Mouse (Mus musculus): ENCODE results near the gene Trib2. TPM values are rescaled to one million over a fixed set of nuclear protein-coding genes. Genes with fewer than 3 reads are reported as not detected.

Trib2 gene
- total RNA-seq, 1 experiment from 2014 or later: 9.3 TPM

DNA sequence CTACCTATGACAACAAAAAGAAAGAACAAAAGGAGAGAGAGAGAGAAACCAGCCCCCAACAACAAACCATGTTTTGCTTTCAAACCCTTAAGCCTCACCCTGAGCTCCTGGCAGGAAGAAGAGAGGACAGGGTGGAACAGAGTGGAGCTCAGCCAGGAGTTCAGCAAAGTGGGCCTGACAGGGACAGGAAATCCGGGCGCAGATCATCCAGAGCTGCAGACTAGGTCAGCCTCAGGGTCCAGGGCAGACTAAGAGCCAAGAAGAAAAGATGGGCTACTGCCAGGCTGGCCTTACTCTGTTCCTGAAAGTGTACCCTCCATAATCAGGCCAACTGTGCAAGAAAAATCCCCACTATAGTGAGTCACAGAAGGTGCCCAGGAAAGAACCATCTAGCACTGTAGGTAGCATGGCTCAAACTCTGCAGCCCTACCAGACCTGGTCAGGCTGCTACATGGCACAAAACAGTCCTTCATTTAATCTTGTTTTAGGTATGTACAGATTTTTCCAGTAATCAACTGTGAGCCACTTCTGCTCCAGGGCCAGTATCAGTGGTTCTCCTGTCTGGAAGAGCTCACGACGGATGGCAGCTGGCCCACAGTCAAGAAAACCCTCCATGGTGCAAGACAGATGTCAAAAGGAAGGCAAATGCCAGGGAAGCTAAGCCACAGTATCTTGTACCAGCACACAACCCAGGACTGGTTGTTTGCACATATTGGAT, 16.4 kb downstream of the Trib2 start:
- no peak for ATAC-seq (replicated peaks in 1 of 2; ENCODE audit: insufficient read depth in 1 of 2, low FRiP score in 2 of 2, low TSS enrichment in 1 of 2, low read depth in 1 of 2, poor library complexity in 2 of 2, severe bottlenecking in 2 of 2)

DNA sequence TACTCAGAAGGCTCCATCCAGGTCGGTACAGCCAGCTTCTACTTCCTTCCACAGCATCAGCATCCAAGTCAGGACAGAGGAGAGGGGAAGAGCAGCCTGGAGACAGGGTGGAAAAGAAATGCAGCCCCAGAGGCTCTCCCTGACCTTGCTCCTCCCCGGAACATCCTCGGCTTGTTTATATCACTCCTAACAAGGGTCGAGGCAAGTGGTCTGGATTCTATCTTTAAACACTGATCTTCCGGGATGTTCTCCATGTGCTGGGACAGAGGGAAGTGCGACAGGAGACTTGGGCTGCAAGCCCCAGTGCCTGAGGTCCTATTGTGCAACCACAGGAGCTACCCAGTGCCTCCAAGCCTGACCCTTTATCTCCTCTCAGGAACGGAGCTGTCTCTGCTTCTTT, 18.7 kb downstream of the Trib2 start:
- ATAC-seq (replicated peaks in 1 of 2; ENCODE audit: insufficient read depth in 1 of 2, low FRiP score in 2 of 2, low TSS enrichment in 1 of 2, low read depth in 1 of 2, poor library complexity in 2 of 2, severe bottlenecking in 2 of 2): no peak

DNA sequence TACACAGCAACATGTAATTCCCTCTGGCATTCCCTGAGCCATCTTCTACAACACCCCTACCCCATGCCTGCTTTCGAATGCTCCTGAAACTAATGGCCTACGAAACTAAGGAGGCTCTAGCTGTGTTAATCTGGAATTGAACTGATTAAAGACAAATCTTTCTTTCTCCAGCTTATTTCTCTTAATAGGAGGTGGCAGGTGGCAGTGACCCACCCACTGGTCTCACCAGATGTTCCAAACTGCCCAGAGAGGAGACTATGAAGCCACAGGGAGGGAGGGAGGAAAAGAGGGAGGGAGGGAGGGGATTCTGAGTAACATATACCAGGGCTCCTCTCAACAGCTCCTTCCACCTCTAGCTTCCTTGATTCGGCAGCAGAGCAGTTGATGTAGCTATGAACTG, 20.8 kb downstream of the Trib2 start:
- no peak for ATAC-seq (replicated peaks in 1 of 2; ENCODE audit: insufficient read depth in 1 of 2, low FRiP score in 2 of 2, low TSS enrichment in 1 of 2, low read depth in 1 of 2, poor library complexity in 2 of 2, severe bottlenecking in 2 of 2)

DNA sequence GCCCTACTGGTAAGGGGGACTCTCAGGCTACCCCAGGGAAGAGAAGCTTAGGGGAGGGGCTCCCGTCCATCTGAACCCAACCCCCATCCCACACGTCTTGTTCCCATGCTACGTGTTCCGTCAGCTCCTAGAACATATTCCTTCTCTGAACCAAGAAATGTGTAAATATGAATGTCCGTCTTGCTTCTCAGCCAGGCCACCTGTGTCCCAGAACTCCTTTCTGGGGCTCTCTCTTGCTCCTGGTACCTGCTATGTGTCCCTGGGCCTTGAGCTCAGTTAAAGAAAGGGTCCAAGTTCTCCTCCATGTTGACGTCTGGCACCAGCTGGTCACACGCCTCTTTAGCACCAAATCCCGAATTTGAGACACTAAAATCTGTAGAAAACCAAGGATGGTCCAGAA, 23.4 kb downstream of the Trib2 start:
- ATAC-seq (replicated peaks in 1 of 2; ENCODE audit: insufficient read depth in 1 of 2, low FRiP score in 2 of 2, low TSS enrichment in 1 of 2, low read depth in 1 of 2, poor library complexity in 2 of 2, severe bottlenecking in 2 of 2): no peak

DNA sequence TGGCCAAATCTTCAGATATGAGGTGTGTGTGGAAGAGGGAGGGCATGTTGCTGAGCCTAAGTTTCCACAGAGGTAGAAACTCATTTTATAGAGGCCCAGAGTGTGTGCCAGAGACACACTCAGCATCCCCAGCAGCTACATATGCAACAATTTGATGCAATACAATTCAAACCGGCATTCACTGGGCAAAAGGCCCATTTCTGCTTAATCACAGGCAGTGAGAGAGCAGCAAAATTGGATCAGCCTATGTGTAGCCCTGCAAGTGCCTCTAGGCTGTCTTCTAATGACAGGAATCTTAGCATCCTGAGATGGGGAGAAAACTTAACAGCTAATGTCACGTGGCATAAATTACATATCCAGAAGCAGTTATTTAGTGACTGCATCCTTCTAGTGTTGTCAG, 26.5 kb downstream of the Trib2 start:
- ATAC-seq (replicated peaks in 1 of 2; ENCODE audit: insufficient read depth in 1 of 2, low FRiP score in 2 of 2, low TSS enrichment in 1 of 2, low read depth in 1 of 2, poor library complexity in 2 of 2, severe bottlenecking in 2 of 2): no peak

DNA sequence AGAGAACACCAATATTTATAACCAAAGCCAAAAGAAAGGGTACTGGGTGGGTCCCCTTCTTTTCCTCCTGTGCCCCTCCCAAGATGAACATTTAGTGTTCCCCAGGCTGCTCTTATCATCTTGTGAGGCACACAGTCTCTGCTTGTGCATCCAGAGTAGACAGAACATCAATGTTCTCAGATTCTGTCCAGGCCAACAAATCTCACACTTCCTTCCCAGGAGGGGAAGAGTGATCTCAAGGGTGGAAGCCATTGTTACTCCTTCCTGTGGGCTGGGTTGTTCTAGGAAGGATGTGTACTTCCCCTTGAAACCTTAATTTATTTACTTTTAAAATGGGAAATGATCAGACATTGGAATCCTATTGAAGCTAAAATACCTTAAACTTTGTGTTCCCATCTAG, 39.7 kb downstream of the Trib2 start:
- no peak for ATAC-seq (replicated peaks in 1 of 2; ENCODE audit: insufficient read depth in 1 of 2, low FRiP score in 2 of 2, low TSS enrichment in 1 of 2, low read depth in 1 of 2, poor library complexity in 2 of 2, severe bottlenecking in 2 of 2)

DNA sequence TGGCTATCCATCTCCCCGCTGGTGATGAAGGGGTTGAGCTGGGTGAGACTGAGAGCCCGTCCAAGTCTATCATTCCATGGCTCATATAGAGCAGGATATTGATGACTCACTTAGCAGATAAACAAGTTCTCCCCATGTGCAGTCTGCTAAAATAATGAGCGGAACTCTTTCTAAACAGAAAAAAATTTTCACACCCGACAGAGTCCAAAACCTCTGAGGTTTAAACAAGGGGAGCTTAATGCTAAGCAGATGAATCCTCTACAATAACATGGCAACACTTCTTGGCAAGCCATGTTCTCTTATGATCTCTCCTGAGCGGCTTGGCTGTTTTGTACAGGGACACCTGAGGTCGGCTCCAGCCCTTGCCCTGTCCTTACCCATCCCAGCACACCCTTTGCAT, 45.0 kb downstream of the Trib2 start:
- ATAC-seq (replicated peaks in 1 of 2; ENCODE audit: insufficient read depth in 1 of 2, low FRiP score in 2 of 2, low TSS enrichment in 1 of 2, low read depth in 1 of 2, poor library complexity in 2 of 2, severe bottlenecking in 2 of 2): no peak

DNA sequence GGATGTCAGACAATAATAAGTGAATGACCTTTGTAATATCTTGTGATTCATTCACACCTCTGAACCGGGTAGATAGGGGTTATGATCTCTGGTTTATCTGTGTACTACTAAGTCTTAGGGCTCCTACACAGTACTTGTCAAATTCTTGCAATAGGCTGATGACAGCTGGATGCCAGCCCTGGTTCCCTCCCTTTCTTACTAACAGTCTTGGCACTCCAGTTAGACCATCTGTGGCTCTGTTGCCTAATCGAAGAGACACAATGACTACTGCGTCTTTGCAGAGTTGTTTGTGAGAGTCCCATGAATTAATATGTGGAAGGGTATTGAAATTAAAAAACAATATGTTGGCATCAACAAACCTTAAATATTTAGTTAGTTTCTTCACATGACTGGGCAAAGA, 48.2 kb downstream of the Trib2 start:
- no peak for ATAC-seq (replicated peaks in 1 of 2; ENCODE audit: insufficient read depth in 1 of 2, low FRiP score in 2 of 2, low TSS enrichment in 1 of 2, low read depth in 1 of 2, poor library complexity in 2 of 2, severe bottlenecking in 2 of 2)

DNA sequence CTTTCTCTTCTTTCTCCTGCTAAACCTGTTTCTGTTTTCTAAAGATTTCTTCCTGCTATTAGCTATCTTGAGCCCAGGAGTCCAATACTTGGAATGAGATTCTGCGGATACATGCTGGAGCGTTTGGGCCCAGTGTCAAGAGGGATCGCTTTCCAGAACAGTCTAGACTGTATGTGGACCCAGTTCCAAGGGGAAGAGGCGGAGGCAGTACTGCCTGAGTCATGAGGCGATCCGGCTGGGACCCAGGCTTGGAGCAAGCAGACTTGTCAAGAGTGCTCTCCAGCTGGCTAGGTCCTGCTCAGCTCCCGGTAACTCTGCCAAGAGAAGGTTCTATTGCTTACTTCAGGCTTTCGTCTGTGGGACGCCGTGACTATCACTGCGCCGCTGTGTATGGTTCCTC, 50.7 kb downstream of the Trib2 start:
- no peak for ATAC-seq (replicated peaks in 1 of 2; ENCODE audit: insufficient read depth in 1 of 2, low FRiP score in 2 of 2, low TSS enrichment in 1 of 2, low read depth in 1 of 2, poor library complexity in 2 of 2, severe bottlenecking in 2 of 2)

DNA sequence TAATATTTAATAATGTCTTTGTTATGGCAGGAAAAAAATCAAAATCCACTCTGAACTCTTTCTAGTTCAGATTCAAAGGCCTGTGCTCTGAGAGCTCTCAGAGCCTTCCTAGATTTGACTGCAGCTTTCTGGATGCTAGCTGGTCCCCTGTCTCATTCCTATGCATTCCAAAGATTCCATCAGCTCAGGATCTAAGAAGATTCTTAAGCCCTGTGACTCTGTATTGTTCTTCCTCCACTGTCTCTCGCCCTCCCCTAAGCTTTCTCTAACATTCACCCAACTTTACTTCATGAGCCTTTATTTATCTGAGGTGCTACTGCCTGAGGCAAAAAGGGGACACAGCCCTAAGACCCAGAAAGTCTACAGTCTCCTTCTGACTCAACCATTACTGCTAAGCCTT, 51.5 kb downstream of the Trib2 start:
- no peak for ATAC-seq (replicated peaks in 1 of 2; ENCODE audit: insufficient read depth in 1 of 2, low FRiP score in 2 of 2, low TSS enrichment in 1 of 2, low read depth in 1 of 2, poor library complexity in 2 of 2, severe bottlenecking in 2 of 2)

DNA sequence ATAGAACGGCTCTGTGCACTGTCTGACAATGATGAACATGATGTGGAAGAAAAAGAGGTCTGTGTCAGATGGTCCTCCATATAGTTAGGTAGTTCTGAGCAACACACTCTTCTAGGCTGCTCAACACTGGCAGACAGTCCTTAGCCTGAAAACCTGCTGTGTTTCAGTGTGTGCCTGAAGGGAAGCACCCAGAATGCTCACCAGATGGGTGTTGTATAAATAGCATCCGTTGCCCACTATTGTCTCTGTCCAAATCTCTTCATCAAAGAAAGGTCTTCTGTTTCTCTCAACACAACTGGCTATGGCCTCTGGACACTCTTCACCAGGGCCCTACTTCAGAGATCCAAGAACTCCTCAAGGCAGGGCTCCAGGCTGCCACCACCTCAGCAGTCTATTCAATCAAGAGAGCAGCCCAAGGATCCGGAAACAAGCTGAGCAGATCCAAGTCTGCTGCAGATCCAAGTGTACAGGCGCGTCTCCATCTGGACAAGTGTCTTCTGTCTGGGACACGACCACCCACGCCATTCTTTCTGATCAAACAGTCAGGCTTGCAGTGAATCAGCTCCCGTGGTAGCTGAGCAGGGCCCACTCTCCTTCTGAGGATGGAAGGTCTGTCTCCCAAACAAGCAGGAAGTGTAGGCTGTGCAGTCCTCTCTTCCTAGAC, 55.1 kb downstream of the Trib2 start:
- no peak for ATAC-seq (replicated peaks in 1 of 2; ENCODE audit: insufficient read depth in 1 of 2, low FRiP score in 2 of 2, low TSS enrichment in 1 of 2, low read depth in 1 of 2, poor library complexity in 2 of 2, severe bottlenecking in 2 of 2)

DNA sequence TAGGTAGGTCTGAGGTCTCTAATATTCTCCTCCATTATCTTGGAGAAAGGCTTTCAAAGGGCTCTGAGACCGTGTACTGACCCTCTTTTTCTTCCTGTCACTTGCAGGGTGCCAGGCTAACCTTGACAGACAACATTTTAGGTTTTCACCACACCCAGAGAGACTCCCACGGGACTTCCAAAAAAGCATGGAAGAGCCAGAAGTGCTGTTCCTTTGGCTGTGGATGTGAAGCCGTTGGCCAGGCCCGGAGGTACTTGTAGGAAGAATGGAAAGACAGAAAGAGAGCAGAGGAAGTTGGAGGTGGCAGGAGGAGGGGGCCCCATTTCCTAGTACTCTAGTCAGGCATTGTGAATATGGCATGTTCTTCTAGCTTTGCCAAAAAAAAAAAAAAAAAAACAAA, 56.0 kb downstream of the Trib2 start:
- ATAC-seq (replicated peaks in 1 of 2; ENCODE audit: insufficient read depth in 1 of 2, low FRiP score in 2 of 2, low TSS enrichment in 1 of 2, low read depth in 1 of 2, poor library complexity in 2 of 2, severe bottlenecking in 2 of 2): no peak

DNA sequence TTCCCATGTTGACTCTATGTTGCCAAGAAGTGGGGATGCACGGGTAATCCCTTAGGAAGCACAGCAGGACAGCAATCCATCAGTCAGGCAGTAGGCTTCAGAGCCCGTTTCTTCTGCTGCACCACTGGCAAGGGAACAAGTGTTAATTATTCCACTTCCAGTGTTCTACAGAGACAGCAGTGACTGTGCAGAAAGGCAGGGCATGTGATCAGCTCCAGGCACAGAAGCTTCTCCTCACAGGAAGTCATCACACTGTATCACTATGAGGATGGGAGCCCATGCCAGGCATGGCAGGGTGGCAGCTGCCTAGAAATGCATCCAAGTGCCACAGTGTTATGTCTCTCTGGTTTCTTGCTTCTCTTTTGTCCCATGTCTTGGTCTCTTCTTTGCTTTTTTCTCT, 57.9 kb downstream of the Trib2 start:
- 0 out of 4 replicates have a peak, but pooled peaks of 1 of the 2 experiments have one; percentile 32 for ATAC-seq (replicated peaks in 1 of 2; ENCODE audit: insufficient read depth in 1 of 2, low FRiP score in 2 of 2, low TSS enrichment in 1 of 2, low read depth in 1 of 2, poor library complexity in 2 of 2, severe bottlenecking in 2 of 2)

DNA sequence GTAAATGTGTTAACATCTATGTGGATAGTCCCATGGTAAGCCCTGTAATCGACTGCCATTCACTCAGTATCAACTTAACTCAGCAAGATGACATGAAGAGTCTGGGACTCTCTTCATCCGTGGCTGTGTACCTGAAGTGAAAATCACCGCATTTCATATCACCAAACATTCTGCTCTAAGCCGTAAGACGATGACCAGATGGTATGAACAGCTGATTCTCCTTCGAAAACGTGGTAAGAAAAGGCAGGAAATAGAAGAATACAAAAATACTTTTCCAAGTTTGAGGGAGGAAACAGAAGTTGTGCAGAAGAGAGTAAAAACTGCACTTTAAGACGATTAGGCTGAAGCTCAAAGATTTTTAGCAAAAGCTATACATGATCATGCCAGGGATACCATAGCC, 59.4 kb downstream of the Trib2 start:
- ATAC-seq (replicated peaks in 1 of 2; ENCODE audit: insufficient read depth in 1 of 2, low FRiP score in 2 of 2, low TSS enrichment in 1 of 2, low read depth in 1 of 2, poor library complexity in 2 of 2, severe bottlenecking in 2 of 2): no peak

DNA sequence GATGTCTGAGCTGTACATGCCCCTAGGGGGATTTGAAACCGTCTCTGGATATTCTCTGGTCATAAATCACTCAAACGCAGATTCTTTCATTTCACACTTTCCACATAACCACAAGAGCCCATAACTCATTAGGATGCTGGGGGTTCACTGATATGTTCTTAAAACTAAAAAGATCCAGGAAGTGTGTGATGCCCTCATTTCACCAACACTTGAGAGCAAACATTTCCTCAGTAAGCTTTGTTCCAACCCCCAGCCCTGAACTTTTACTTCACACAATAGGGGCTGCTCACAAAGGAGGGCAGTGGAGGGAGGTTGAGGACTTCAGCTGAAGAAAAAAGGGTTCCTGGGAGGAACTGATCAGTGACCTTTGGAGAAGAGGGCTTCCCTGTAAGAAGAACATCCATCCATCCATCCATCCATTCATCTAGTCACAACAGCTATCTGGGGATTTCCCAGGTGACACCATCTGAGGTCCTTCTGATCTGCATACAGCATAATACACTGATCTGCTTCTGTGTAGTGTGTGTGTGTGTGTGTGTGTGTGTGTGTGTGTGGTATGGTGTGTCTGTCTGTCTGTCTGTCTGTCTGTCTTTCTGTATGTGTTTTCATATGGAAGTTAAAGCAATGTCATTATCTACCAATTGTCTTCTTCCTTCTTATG, 61.6 kb downstream of the Trib2 start:
- ATAC-seq (replicated peaks in 1 of 2; ENCODE audit: insufficient read depth in 1 of 2, low FRiP score in 2 of 2, low TSS enrichment in 1 of 2, low read depth in 1 of 2, poor library complexity in 2 of 2, severe bottlenecking in 2 of 2): no peak

DNA sequence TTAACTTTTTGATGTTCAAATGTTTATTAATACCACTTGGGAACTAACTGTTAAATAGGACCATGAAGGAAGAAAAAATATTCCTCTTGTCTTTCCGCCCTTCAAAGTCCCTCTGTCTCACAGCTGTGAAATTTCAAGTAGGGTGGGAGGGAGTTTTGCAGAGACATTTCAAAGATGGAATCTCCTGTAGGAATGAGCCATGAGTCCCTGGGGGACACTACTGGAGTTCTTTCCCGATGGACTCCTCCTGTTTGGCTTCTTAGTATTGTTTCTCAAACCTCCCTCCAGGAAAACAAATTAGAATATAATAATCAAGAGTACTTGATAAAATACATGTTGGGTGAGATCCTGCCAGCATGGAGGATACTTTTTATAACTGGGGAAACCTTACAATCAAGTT, 62.1 kb downstream of the Trib2 start:
- no peak for ATAC-seq (replicated peaks in 1 of 2; ENCODE audit: insufficient read depth in 1 of 2, low FRiP score in 2 of 2, low TSS enrichment in 1 of 2, low read depth in 1 of 2, poor library complexity in 2 of 2, severe bottlenecking in 2 of 2)

DNA sequence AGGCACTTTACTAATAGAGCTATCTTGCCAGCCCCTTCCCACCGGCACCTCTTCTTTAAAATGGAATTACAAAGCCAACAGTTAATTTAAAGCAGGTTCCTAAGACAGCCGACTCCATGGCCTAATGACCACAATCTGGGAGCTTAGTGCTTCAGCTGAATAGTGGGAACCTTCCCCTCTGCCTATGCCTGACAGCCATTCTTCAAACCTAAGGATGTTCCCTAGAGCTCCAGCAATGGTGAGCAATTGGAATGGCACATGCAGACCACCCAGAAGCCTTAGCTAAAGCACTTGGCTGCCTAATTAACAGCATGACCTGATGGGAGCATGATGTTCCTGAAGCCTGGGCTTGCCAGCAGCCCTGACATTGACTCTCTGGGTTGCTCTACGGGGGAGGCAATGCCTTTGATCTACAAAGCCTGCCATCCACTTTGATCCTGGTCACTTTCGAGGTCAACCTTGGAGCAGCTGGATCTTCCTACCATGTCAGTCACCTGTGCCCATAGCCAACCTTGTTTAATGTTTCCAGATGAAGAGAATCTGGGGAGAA, 67.0 kb downstream of the Trib2 start:
- ATAC-seq (replicated peaks in 1 of 2; ENCODE audit: insufficient read depth in 1 of 2, low FRiP score in 2 of 2, low TSS enrichment in 1 of 2, low read depth in 1 of 2, poor library complexity in 2 of 2, severe bottlenecking in 2 of 2): no peak

DNA sequence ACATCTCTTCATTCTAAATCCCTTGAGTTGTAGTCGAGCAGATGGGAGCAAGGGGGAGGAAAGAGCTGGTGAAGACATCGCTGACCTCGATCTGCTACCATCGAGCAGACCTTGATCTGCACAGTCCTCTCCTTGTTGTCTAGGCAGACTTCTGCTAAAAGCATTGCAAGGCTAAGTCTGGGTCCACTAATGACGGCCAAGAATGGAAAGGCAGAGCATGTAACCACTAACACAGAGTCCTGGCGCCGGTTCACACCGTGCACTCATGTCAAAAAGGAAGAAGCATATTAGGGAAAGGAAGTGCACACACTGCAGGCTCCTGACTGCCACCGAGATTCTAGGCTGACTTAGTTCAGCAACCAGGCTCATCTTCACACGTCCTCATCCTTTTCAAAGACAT, 71.0 kb downstream of the Trib2 start:
- ATAC-seq (replicated peaks in 1 of 2; ENCODE audit: insufficient read depth in 1 of 2, low FRiP score in 2 of 2, low TSS enrichment in 1 of 2, low read depth in 1 of 2, poor library complexity in 2 of 2, severe bottlenecking in 2 of 2): no peak
